Mouse (Mus musculus) liver, embryonic 16.5 days (tissue): ENCODE results near the gene Tcaim. TPM values are rescaled to one million over a fixed set of nuclear protein-coding genes. Genes with fewer than 3 reads are reported as not detected.
"Not testable (repeated sequence)": the region's sequence is repeated elsewhere in the genome, so short reads cannot be mapped to it uniquely, and the experiment has no call there.

Experiments used
- ATAC-seq: fragments of 200-750 bp; cut with Nextera tagmentation; 2 replicates; pipeline ENCODE4 v1.8.0; 2017; ENCODE audit warnings: low read depth, mild to moderate bottlenecking, moderate number of reproducible peaks, moderate library complexity
- H3K27ac ChIP-seq: fragments of 300-500 bp; sonication (generic); 2 replicates; pipeline ENCODE4 v1.5.1; 2014; ENCODE audit warnings: mild to moderate bottlenecking, low read length
- H3K27me3 ChIP-seq: fragments of 300-500 bp; sonication (generic); 2 replicates; pipeline ENCODE4 v1.6.1; 2014; ENCODE audit warnings: low read depth, low read length, mixed read lengths; ENCODE audit not compliant: control insufficient read depth, insufficient read depth
- H3K36me3 ChIP-seq: fragments of 300-500 bp; sonication (generic); 2 replicates; pipeline ENCODE4 v1.6.1; 2014; ENCODE audit warnings: mild to moderate bottlenecking; ENCODE audit not compliant: control insufficient read depth, insufficient read depth
- H3K4me1 ChIP-seq: fragments of 300-500 bp; sonication (generic); 2 replicates; pipeline ENCODE4 v1.6.1; 2014; ENCODE audit warnings: low read depth, low read length, mixed read lengths; ENCODE audit not compliant: control insufficient read depth
- H3K4me2 ChIP-seq: fragments of 300-500 bp; sonication (generic); 2 replicates; pipeline ENCODE4 v1.6.1; 2014; ENCODE audit warnings: low read depth, low read length, mixed read lengths
- H3K4me3 ChIP-seq: fragments of 300-500 bp; sonication (generic); 2 replicates; pipeline ENCODE4 v1.5.1; 2014; ENCODE audit warnings: low read depth, mild to moderate bottlenecking, low read length
- H3K9ac ChIP-seq: fragments of 300-500 bp; sonication (generic); 2 replicates; pipeline ENCODE4 v1.6.1; 2014; ENCODE audit warnings: low read depth, low read length
- H3K9me3 ChIP-seq: fragments of 300-500 bp; sonication (generic); replicated peaks from 2 replicates; pipeline ENCODE4 v1.6.1; 2016; ENCODE audit warnings: low read length; ENCODE audit not compliant: control insufficient read depth
- WGBS: fragments of 180-500 bp; shearing (Covaris S2); extraction: QIAGEN DNeasy Blood & Tissue Kit; methylation state at CpG from one replicate; pipeline ENCODE4 v1.1.7; 2014; ENCODE audit not compliant: insufficient replicate concordance; 5-methylcytosine and 5-hydroxymethylcytosine counted together
- polyA plus RNA-seq: library from polyadenylated mRNA; unstranded; fragments of >200 nt; fragmentation: Nextera tagmentation; extraction: Ambion mirVana; gene quantifications from 2 replicates; pipeline ENCODE4 v1.2.1, GENCODE M21; 2015

Gene Tcaim
- polyA plus RNA-seq, 1 experiment from 2014 or later, result 2.1 TPM

DNA sequence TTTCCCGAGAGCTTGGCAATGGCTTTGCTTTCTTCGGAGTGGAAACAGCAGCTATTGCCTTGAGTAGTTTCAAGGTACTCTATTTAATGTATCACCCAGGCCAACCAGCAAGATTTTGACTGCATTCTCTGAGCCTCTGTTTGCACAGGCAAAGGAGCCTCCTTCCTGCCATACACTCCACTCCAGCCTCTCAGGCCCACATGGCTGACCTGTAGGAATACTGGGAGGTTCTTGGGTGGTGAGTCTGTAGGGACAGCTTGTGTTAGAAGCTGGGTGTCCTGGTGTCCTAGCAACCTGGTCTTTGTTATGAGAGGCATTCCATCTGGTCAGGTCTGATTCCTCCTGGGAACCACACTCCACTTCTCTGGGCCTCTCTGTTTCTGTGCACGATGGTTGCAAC lies 38.4 kb downstream of the Tcaim start, which contains the start of gene Gm35549:
Gene Gm35549 (minus strand): TSS at position 276 of the 400 bp plus-strand sequence.
- Histone ChIP-seq H3K9ac (no peak within 1 kb of the TSS), H3K27ac (no peak within 1 kb of the TSS), H3K36me3 (peaks cover 4% of the 10 kb centered on the region), H3K4me2 (no peak within 1 kb of the TSS), H3K4me1 (no peaks in the 10 kb centered on the region), H3K9me3 (0 out of 2 replicates have a peak, but pooled peaks cover 2% of the 10 kb centered on the region), H3K4me3 (no peak within 1 kb of the TSS), H3K27me3 (no peaks in the 10 kb centered on the region)
- 69% methylated on average over 3 of the region's 3 CpGs for whole genome bisulfite sequencing
- no peak for ATAC-seq

DNA sequence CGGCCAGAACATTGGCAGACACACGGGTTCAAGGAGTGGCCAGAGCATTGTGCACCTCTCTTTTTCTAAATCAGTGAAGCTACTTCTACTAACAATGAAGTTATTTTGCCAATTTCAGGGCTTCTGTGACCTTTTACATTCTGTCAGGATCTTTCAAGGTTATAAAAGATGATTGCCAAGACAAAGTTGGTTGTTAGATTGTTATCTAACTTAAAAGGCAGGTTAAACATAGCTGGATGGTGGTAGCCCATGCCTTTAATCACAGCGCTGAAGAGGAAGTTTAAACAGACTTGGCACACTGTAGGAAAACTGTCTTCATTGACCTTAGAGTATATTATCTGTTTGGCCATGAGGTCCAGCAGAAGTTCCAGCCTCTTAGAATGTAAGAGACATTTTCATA lies 40.3 kb downstream of the Tcaim start:
- Histone ChIP-seq H3K4me3 (no peak overlapping the region), H3K27ac (no peak overlapping the region), H3K36me3 (peaks cover 15% of the 10 kb centered on the region), H3K4me1 (no peaks in the 10 kb centered on the region), H3K4me2 (no peak overlapping the region), H3K27me3 (no peaks in the 10 kb centered on the region), H3K9ac (no peak overlapping the region), H3K9me3 (peaks cover 2% of the 10 kb centered on the region; the same call in 1 of the 2 replicates)
- no peak for ATAC-seq
- whole genome bisulfite sequencing, result 51% methylated on average over 3 of the region's 3 CpGs

DNA sequence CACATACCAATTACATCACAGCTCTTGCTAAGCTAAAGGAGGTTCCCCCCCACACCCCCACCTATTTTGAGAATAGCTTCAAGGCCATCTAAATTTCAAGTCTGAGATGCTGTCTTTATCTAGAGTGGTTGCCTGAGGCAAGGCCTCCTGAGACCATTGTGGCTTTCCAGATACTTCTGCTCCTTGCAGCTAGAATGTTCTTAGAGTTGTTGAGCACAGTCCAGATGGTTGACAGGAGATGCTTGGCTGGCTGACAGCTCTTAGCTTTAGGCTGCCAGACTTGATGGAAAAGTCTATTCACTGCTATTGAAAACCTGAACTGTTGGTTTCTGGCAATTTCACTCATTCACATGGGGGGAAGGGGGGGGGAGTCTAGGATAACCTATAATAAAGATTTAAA lies 40.8 kb downstream of the Tcaim start:
- H3K4me3 ChIP-seq, result no peak overlapping the region
- H3K27ac ChIP-seq, result no peak overlapping the region
- no peaks in the 10 kb centered on the region for H3K4me1 ChIP-seq
- peaks cover 2% of the 10 kb centered on the region; the same call in 1 of the 2 replicates for H3K9me3 ChIP-seq
- H3K9ac ChIP-seq, result no peak overlapping the region
- H3K27me3 ChIP-seq, result no peaks in the 10 kb centered on the region
- ATAC-seq, result no peak
- H3K4me2 ChIP-seq, result no peak overlapping the region
- H3K36me3 ChIP-seq, result peaks cover 19% of the 10 kb centered on the region

DNA sequence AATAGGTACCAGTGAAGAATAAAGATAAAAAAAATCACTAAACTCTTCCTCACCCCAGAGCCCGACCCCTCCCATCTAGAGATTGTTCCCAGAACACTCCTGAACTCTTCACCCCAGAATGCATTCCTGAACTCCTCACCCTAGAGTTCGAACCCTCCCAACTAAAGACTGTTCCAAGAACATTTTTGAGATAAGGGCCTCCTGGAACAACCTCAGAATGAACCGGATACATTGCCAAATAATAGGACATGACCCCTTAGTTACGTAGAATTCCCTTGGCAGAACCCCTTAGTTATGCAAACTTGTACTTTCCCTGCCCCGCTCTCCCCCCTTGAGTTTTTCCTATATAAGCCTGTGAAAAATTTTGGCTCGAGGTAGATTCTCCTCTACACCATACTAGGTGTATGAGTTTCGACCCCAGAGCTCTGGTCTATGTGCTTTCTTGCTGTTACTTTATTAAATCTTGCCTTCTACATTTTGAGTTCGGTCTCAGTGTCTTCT lies 42.5 kb downstream of the Tcaim start:
- 80% methylated on average over 7 of the region's 8 CpGs for WGBS
- ATAC-seq, H3K27me3 ChIP-seq, H3K4me1 ChIP-seq, H3K4me2 ChIP-seq, H3K9ac ChIP-seq, H3K4me3 ChIP-seq, H3K27ac ChIP-seq, H3K9me3 ChIP-seq: not testable (repeated sequence)
- H3K36me3 ChIP-seq, result peaks cover 34% of the 10 kb centered on the region

DNA sequence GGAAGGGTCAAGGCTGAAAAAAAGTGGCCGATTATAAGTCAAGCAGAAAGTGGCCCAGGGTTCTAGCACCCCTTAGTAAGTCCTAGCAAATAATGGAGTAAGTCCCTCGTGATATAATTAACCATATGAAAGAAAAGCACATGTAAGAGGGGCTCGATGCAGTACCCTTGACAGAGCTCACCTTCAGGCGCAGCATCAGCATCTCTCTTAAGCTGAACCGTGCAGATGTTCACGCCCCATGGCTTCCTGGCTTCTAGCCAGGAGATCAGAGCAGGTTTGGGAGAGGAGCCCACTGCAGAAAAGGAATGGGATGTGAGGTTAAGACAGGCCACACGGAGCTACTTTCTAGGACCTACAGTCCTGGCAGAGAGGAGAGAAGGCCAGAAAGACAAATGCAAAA lies 49.2 kb downstream of the Tcaim start:
- WGBS, result 85% methylated on average over 7 of the region's 7 CpGs

DNA sequence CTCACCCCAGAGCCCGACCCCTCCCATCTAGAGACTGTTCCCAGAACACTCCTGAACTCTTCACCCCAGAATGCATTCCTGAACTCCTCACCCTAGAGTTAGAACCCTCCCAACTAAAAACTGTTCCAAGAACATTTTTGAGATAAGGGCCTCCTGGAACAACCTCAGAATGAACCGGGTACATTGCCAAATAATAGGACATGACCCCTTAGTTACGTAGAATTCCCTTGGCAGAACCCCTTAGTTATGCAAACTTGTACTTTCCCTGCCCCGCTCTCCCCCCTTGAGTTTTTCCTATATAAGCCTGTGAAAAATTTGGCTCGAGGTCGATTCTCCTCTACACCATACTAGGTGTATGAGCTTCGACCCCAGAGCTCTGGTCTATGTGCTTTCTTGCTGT lies 49.8 kb downstream of the Tcaim start:
- not testable (repeated sequence) for ATAC-seq, H3K27ac ChIP-seq, H3K4me3 ChIP-seq, H3K9ac ChIP-seq, H3K4me2 ChIP-seq, H3K4me1 ChIP-seq, H3K27me3 ChIP-seq
- peaks cover 18% of the 10 kb centered on the region for H3K9me3 ChIP-seq
- WGBS, result 84% methylated on average over 2 of the region's 7 CpGs
- H3K36me3 ChIP-seq, result peaks cover 91% of the 10 kb centered on the region

More for the DNA sequence above, 49.2 kb downstream of the Tcaim start:
- no peak overlapping the region for H3K4me2 ChIP-seq
- no peak for ATAC-seq
- peaks cover 90% of the 10 kb centered on the region for H3K36me3 ChIP-seq
- H3K27me3 ChIP-seq, result no peaks in the 10 kb centered on the region
- no peak overlapping the region for H3K27ac ChIP-seq
- no peaks in the 10 kb centered on the region for H3K4me1 ChIP-seq
- H3K9ac ChIP-seq, result no peak overlapping the region
- H3K9me3 ChIP-seq, result peaks cover 13% of the 10 kb centered on the region
- H3K4me3 ChIP-seq, result no peak overlapping the region

DNA sequence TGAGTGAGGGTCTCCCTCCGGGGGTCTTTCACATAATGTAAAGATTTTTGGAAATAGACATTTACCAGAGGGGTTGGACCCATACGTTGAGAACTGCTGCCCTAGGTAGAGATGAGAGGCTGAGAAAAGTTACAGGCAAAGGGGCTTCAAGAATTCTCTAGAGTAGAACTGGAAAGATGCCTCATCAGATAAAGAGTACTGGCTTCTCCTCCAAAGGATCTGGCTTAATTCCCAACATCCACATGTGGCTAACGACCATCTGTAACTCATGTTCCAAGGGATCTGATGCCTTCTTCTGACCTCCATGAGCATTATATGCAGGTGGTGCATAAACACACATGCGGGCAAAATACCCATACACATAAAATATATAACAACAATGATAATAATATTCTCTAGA lies 50.3 kb downstream of the Tcaim start:
- Histone ChIP-seq H3K27ac (no peak overlapping the region), H3K4me2 (no peak overlapping the region), H3K27me3 (no peaks in the 10 kb centered on the region), H3K36me3 (peaks cover 91% of the 10 kb centered on the region), H3K4me3 (no peak overlapping the region), H3K9me3 (peaks cover 22% of the 10 kb centered on the region), H3K4me1 (no peaks in the 10 kb centered on the region), H3K9ac (no peak overlapping the region)
- no peak for ATAC-seq
- 85% methylated on average over 4 of the region's 4 CpGs for WGBS

DNA sequence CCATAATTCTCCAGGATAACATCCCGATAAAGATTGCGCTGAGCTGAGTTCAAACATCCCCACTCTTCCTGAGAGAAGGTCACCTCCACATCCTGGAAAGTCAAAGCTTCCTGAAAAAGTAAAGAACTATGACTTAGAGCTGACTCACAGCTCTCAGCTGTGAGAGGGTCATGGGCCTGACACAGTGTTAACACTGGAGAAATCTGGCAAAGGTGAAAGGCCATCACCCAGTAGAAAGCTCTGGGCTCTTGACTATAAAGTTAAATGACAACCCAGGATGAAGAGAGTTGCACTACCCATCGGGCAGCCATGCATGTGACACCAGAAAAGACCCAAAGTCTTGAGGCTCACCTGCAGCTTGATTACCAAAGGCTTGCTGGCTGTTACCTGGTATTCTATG lies 51.4 kb downstream of the Tcaim start:
- Histone ChIP-seq H3K4me2 (no peak overlapping the region), H3K36me3 (peaks cover 94% of the 10 kb centered on the region), H3K4me1 (no peaks in the 10 kb centered on the region), H3K9me3 (peaks cover 25% of the 10 kb centered on the region), H3K27me3 (no peaks in the 10 kb centered on the region), H3K27ac (no peak overlapping the region), H3K9ac (no peak overlapping the region), H3K4me3 (no peak overlapping the region)
- ATAC-seq, result no peak
- WGBS, result 89% methylated on average over 3 of the region's 3 CpGs

DNA sequence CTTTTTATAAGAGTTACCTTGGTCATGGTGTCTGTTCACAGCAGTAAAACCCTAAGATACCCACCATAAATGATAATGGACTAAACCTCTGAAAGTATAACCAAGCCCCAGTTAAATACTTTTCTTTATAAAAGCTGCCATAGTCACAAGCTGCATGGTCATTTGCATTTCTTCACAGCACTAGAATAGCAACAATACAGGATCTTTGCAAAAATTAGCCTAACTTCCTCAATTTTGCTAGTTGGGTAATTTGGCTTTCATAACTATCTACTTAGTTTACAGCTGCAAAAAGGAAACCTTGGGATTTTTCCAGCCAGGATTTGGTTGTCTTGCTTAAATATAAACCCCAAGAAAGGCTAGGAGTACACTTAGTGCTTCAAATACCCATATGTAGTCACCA lies 55.4 kb downstream of the Tcaim start:
- H3K36me3 ChIP-seq, result peaks cover 68% of the 10 kb centered on the region
- H3K4me1 ChIP-seq, result peaks cover 12% of the 10 kb centered on the region
- no peak overlapping the region for H3K4me3 ChIP-seq
- no peak overlapping the region for H3K9ac ChIP-seq
- no peaks in the 10 kb centered on the region for H3K27me3 ChIP-seq
- H3K4me2 ChIP-seq, result no peak overlapping the region
- peaks cover 18% of the 10 kb centered on the region for H3K9me3 ChIP-seq
- ATAC-seq, result no peak
- H3K27ac ChIP-seq, result no peak overlapping the region
